Mouse (Mus musculus) spleen, adult 18-20 months (tissue): Measurements from ENCODE around the gene Ebf3.

Source experiments
- DNase-seq, 2 experiments: peaks; one replicate each; pipeline ENCODE4 v3.0.0; 2022; ENCODE audit warnings: mixed read lengths in 2 of 2

Ebf3 gene

GRCm38 (mm10) chr7:137311341-137312110, 2.7 kb downstream of the Ebf3 start:
- no peak for DNase-seq

- DNase-seq: no peak
These were observed 3.4 kb downstream of the Ebf3 start for GRCm38 (mm10) chr7:137310876-137311275.

- DNase-seq: no peak
These were observed 4.0 kb downstream of the Ebf3 start for GRCm38 (mm10) chr7:137310091-137310761.

- DNase-seq: no peak
These were observed 4.9 kb downstream of the Ebf3 start for GRCm38 (mm10) chr7:137309071-137310066.

GRCm38 (mm10) chr7:137308061-137309060, 5.9 kb downstream of the Ebf3 start:
- DNase-seq: no peak

- DNase-seq: no peak
These were observed 7.1 kb downstream of the Ebf3 start for GRCm38 (mm10) chr7:137307131-137307530.

GRCm38 (mm10) chr7:137306127-137306526, 8.1 kb downstream of the Ebf3 start:
- DNase-seq: no peak

GRCm38 (mm10) chr7:137303776-137304171, 10.5 kb downstream of the Ebf3 start:
- no peak for DNase-seq

- DNase-seq: no peak
These were observed 11.1 kb downstream of the Ebf3 start for GRCm38 (mm10) chr7:137302961-137303775.

GRCm38 (mm10) chr7:137302161-137302560, 12.1 kb downstream of the Ebf3 start:
- no peak for DNase-seq

GRCm38 (mm10) chr7:137301329-137301751, 12.9 kb downstream of the Ebf3 start:
- no peak for DNase-seq

- DNase-seq: no peak
These were observed 13.4 kb downstream of the Ebf3 start for GRCm38 (mm10) chr7:137300826-137301225.

- DNase-seq: no peak
These were observed 14.1 kb downstream of the Ebf3 start for GRCm38 (mm10) chr7:137300169-137300568.

- DNase-seq: no peak
These were observed 16.5 kb downstream of the Ebf3 start for GRCm38 (mm10) chr7:137297594-137298381.

GRCm38 (mm10) chr7:137297131-137297530, 17.1 kb downstream of the Ebf3 start:
- no peak for DNase-seq

GRCm38 (mm10) chr7:137295612-137296011, 18.6 kb downstream of the Ebf3 start:
- no peak for DNase-seq

GRCm38 (mm10) chr7:137294446-137294845, 19.8 kb downstream of the Ebf3 start:
- no peak for DNase-seq

- no peak for DNase-seq
These were observed 24.8 kb downstream of the Ebf3 start for GRCm38 (mm10) chr7:137289290-137289957.

GRCm38 (mm10) chr7:137278171-137278570, 36.1 kb downstream of the Ebf3 start:
- no peak for DNase-seq
